Mouse (Mus musculus) kidney, adult 2 months (tissue): Measurements from ENCODE around the gene Spg7.

ENCODE experiments used
- CTCF ChIP-seq: fragments of 200-500 bp; conservative IDR thresholded peaks from 2 replicates; pipeline ENCODE4 v1.5.1; 2011; ENCODE audit warnings: low read depth, mild to moderate bottlenecking, control low read depth, low read length, moderate library complexity, mixed read lengths; ENCODE audit not compliant: insufficient read depth, insufficient read length
- POLR2A ChIP-seq: fragments of 200-500 bp; IDR thresholded peaks from one replicate; pipeline ENCODE4 v1.6.1; 2011; ENCODE audit warnings: low read depth, low read length, control low read depth

GRCm38 (mm10) chr8:123112892-123113291 lies 50.1 kb downstream of the Spg7 start:
- no peak for TF ChIP-seq CTCF
- TF ChIP-seq POLR2A: no peak
